Mouse (Mus musculus): Measurements from ENCODE around the gene Clpx.

- TF ChIP-seq CTCF (IDR thresholded peaks at IDR 0.05): no peak
- TF ChIP-seq POLR2A (IDR thresholded peaks at IDR 0.05; ENCODE audit: insufficient read depth, low read depth, low read length): no peak
- no peak for TF ChIP-seq EP300 (IDR thresholded peaks at IDR 0.05; ENCODE audit: insufficient read depth, low read depth, low read length)
Observed at GRCm38 (mm10) chr9:65257218-65257910, 36.7 kb upstream of the Clpx start.

Data from heart, adult 2 months (tissue).